Mouse (Mus musculus): ENCODE data around the gene Tmem240. TPM values are rescaled to one million over a fixed set of nuclear protein-coding genes. Genes with fewer than 3 reads are reported as not detected.
A peak's percentile ranks its signal among the peaks of the same experiment; 100 is the strongest.

Tmem240 gene
- polyA plus RNA-seq, 1 experiment from 2014 or later: 2.4 TPM

- peak; percentile 97 for ATAC-seq
- under 1% methylated on average over 61 of the region's 68 CpGs for WGBS
These were observed 26.2 kb downstream of the Tmem240 start, which contains the start of gene Atad3a for GRCm38 (mm10) chr4:155760613-155761355. Gene Atad3a, minus strand, starts transcription at chr4:155761093.

DNA sequence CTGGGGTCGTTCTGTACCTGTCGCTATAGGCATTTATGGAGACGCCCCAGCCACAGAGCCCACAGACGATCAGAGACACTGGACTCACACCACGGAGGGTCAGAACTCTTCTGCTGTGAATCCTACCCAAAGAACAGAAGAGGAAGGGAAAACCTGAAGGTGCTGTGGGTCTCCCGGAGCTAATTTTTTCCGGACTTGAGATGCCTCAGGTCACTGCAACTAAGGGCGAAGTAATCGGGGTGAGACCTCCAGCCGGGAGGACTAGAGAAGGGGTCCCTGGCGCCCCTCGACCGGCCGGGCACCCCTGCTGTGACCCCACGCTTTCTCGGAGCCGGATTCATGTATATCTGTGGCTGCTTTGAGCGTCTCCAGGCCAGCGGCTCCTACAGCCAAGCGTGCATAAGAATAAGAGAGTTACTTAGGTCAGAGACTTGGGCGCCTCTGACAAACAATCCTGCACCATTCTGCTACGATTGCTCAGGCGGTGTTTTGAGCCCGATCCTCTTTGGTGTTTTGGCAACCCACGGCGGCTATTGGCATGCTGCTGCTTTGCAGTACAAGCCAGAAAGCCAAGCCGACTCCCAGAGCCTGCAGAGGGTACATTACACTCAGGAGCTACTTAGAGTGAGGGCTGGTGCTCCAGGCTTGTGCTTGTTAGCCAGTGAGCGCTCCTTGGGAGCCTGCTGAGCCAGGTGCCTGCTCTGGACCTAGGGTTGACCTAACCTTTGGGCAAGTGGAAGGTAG lies 26.9 kb downstream of the Tmem240 start:
- Histone ChIP-seq H3K36me3 (ENCODE audit: poor library complexity, severe bottlenecking) (peaks cover 6% of the 10 kb centered on the region; the same call in 1 of the 2 replicates), H3K27ac (no peak overlapping the region), H3K4me1 (peaks cover 30% of the 10 kb centered on the region), H3K27me3 (no peaks in the 10 kb centered on the region), H3K9me3 (replicated peaks) (no peaks in the 10 kb centered on the region), H3K4me3 (peak overlapping the region; percentile 86), H3K4me2 (peak overlapping the region; percentile 97), H3K9ac (peak overlapping the region; percentile 83)
- no peak for ATAC-seq
- 2% methylated on average over 28 of the region's 28 CpGs for WGBS

More at GRCm38 (mm10) chr4:155760613-155761355, 26.2 kb downstream of the Tmem240 start, which contains the start of gene Atad3a:
- Histone ChIP-seq H3K27me3 (no peaks in the 10 kb centered on the region), H3K36me3 (ENCODE audit: poor library complexity, severe bottlenecking) (peaks cover 13% of the 10 kb centered on the region), H3K4me3 (peak within 1 kb of the TSS; percentile 86), H3K4me1 (peaks cover 30% of the 10 kb centered on the region), H3K9ac (peak within 1 kb of the TSS; percentile 83), H3K27ac (no peak within 1 kb of the TSS), H3K4me2 (peak within 1 kb of the TSS; percentile 97), H3K9me3 (replicated peaks) (no peaks in the 10 kb centered on the region)

DNA sequence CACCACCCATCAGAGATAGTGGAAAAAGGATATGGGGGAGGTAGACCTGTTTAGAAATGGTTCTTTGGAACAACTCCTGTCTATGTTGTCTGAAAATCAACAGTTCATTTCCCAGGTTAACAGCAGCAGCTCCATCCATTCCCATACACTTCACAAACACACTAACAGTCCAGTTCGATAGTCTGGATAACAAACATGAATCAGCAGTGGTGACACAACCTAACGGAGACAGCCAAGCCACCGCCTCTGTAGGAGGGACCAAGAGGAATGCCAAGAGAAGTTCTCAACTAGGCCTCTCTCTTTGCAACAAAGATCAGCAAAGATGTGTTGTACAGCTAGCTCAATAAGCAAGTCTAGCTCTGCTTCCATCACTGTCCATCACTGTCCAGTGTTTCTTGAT lies 27.8 kb downstream of the Tmem240 start:
- Histone ChIP-seq H3K9me3 (replicated peaks) (no peaks in the 10 kb centered on the region), H3K4me1 (peaks cover 30% of the 10 kb centered on the region), H3K9ac (no peak overlapping the region), H3K36me3 (ENCODE audit: poor library complexity, severe bottlenecking) (no peaks in the 10 kb centered on the region), H3K27me3 (no peaks in the 10 kb centered on the region), H3K27ac (no peak overlapping the region), H3K4me2 (peak overlapping the region; percentile 97; the same call in 1 of the 2 replicates), H3K4me3 (no peak overlapping the region)
- WGBS: 93% methylated on average over 3 of the region's 3 CpGs
- no peak for ATAC-seq

- no peak overlapping the region for H3K27ac ChIP-seq
- peaks cover 24% of the 10 kb centered on the region for H3K4me1 ChIP-seq
- 67% methylated on average over 5 of the region's 5 CpGs for WGBS
- H3K4me2 ChIP-seq: peak overlapping the region; percentile 71
- H3K9ac ChIP-seq: peak overlapping the region; percentile 79
- ATAC-seq: no peak
- peaks cover 31% of the 10 kb centered on the region for H3K27me3 ChIP-seq
- peak overlapping the region; percentile 46 for H3K4me3 ChIP-seq
- no peaks in the 10 kb centered on the region for H3K9me3 ChIP-seq (replicated peaks)
- no peaks in the 10 kb centered on the region for H3K36me3 ChIP-seq (ENCODE audit: poor library complexity, severe bottlenecking)
These were observed 34.9 kb downstream of the Tmem240 start for GRCm38 (mm10) chr4:155769496-155769879.

- peak overlapping the region; percentile 71 for H3K4me2 ChIP-seq
- peaks cover 29% of the 10 kb centered on the region for H3K4me1 ChIP-seq
- H3K4me3 ChIP-seq: peak overlapping the region; percentile 46
- ATAC-seq: peak; percentile 84
- no peaks in the 10 kb centered on the region for H3K9me3 ChIP-seq (replicated peaks)
- WGBS: under 1% methylated on average over 39 of the region's 39 CpGs
- peaks cover 32% of the 10 kb centered on the region for H3K27me3 ChIP-seq
- no peak overlapping the region; the same call in 1 of the 2 replicates for H3K27ac ChIP-seq
- H3K36me3 ChIP-seq (ENCODE audit: poor library complexity, severe bottlenecking): no peaks in the 10 kb centered on the region
- peak overlapping the region; percentile 79 for H3K9ac ChIP-seq
These were observed 35.4 kb downstream of the Tmem240 start for GRCm38 (mm10) chr4:155769880-155770512.

GRCm38 (mm10) chr4:155770626-155771025 lies 36.0 kb downstream of the Tmem240 start:
- peaks cover 31% of the 10 kb centered on the region for H3K4me1 ChIP-seq
- H3K4me3 ChIP-seq: peak overlapping the region; percentile 46
- H3K27ac ChIP-seq: no peak overlapping the region
- no peak; the same call in 1 of the 2 replicates for ATAC-seq
- peaks cover 38% of the 10 kb centered on the region for H3K27me3 ChIP-seq
- no peaks in the 10 kb centered on the region for H3K9me3 ChIP-seq (replicated peaks)
- peak overlapping the region; percentile 71 for H3K4me2 ChIP-seq
- no peaks in the 10 kb centered on the region for H3K36me3 ChIP-seq (ENCODE audit: poor library complexity, severe bottlenecking)
- 41% methylated on average over 24 of the region's 24 CpGs for WGBS
- peak overlapping the region; percentile 79 for H3K9ac ChIP-seq

DNA sequence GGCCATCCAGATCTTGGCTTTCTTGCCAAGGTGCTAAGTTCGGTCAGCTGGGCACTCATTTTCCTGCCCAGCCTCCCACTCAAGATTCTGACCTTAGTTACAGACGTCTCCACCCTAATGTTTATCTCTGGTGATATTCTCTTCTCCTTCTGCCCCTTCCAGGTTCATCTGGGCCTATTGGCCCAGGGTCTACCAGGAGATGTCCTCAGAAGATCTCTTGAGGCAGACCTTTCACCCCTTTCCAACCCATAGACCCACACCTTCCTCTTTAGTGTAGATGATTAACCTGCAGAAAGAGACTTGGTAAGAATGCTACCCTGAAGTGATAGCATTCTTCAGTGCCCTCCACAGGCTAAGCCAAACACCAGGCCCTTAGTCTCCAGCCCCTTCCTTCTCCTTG lies 37.1 kb downstream of the Tmem240 start:
- no peak overlapping the region for H3K27ac ChIP-seq
- H3K9ac ChIP-seq: no peak overlapping the region
- no peak overlapping the region for H3K4me2 ChIP-seq
- ATAC-seq: no peak
- H3K27me3 ChIP-seq: peaks cover 45% of the 10 kb centered on the region
- no peak overlapping the region for H3K4me3 ChIP-seq
- 88% methylated on average over 2 of the region's 2 CpGs for WGBS
- H3K9me3 ChIP-seq (replicated peaks): no peaks in the 10 kb centered on the region
- H3K4me1 ChIP-seq: peaks cover 31% of the 10 kb centered on the region
- no peaks in the 10 kb centered on the region for H3K36me3 ChIP-seq (ENCODE audit: poor library complexity, severe bottlenecking)

GRCm38 (mm10) chr4:155772786-155773185 lies 38.2 kb downstream of the Tmem240 start:
- no peaks in the 10 kb centered on the region for H3K36me3 ChIP-seq (ENCODE audit: poor library complexity, severe bottlenecking)
- peaks cover 49% of the 10 kb centered on the region for H3K27me3 ChIP-seq
- no peaks in the 10 kb centered on the region for H3K9me3 ChIP-seq (replicated peaks)
- H3K9ac ChIP-seq: no peak overlapping the region
- H3K4me2 ChIP-seq: no peak overlapping the region
- WGBS: 90% methylated on average over 13 of the region's 13 CpGs
- H3K27ac ChIP-seq: no peak overlapping the region
- peaks cover 31% of the 10 kb centered on the region for H3K4me1 ChIP-seq
- no peak for ATAC-seq
- no peak overlapping the region for H3K4me3 ChIP-seq

GRCm38 (mm10) chr4:155773335-155774078 lies 38.9 kb downstream of the Tmem240 start:
- Histone ChIP-seq H3K4me1 (peaks cover 31% of the 10 kb centered on the region), H3K36me3 (ENCODE audit: poor library complexity, severe bottlenecking) (no peaks in the 10 kb centered on the region), H3K27me3 (peaks cover 49% of the 10 kb centered on the region), H3K27ac (no peak overlapping the region), H3K4me3 (peak overlapping the region; percentile 36), H3K9ac (peak overlapping the region; percentile 50), H3K9me3 (replicated peaks) (no peaks in the 10 kb centered on the region), H3K4me2 (peak overlapping the region; percentile 65)
- 46% methylated on average over 5 of the region's 5 CpGs for WGBS
- no peak for ATAC-seq

DNA sequence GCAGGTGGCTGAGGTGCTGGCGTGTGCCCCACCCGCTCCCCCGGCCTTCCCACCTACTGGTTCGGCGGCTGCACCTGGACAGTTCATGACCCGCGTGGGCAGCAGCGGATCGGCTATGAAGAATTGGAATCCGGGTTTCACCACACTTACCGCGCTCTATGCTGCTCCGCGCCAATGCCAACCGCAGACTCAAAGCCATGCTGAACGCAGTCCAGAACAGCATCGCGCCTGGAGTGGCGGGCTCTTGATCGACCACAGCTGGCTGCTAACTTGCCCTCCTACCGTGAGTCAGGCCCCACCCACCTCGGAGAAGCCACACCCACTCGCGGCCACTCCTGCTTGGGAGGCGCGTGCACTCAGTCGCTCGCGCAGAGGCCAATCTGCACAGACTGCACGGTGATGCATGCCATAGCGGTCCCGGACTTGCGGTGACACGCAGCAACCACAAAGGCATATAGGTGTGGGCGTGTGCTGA lies 39.7 kb downstream of the Tmem240 start, which contains the start of gene Vwa1:
Gene Vwa1, minus strand, starts transcription at position 419 of the 475 bp plus-strand sequence.
- under 1% methylated on average over 35 of the region's 35 CpGs for WGBS
- Histone ChIP-seq H3K9me3 (replicated peaks) (no peaks in the 10 kb centered on the region), H3K4me3 (peak within 1 kb of the TSS; percentile 36), H3K36me3 (ENCODE audit: poor library complexity, severe bottlenecking) (no peaks in the 10 kb centered on the region), H3K27me3 (peaks cover 49% of the 10 kb centered on the region), H3K4me1 (peaks cover 31% of the 10 kb centered on the region), H3K27ac (no peak within 1 kb of the TSS), H3K4me2 (peak within 1 kb of the TSS; percentile 65), H3K9ac (peak within 1 kb of the TSS; percentile 50)
- ATAC-seq: peak; percentile 79

Data from forebrain, embryonic 13.5 days (tissue).